Mouse (Mus musculus) liver, postnatal 0 days (tissue): ENCODE results near the gene Mob3b. TPM values are rescaled to one million over a fixed set of nuclear protein-coding genes. Genes with fewer than 3 reads are reported as not detected.

ENCODE experiments used
- ATAC-seq: fragments of 200-750 bp; cut with Nextera tagmentation; 2 replicates; pipeline ENCODE4 v1.8.0; 2017; ENCODE audit warnings: mild to moderate bottlenecking, moderate library complexity
- DNase-seq: peaks from one replicate; pipeline ENCODE4 v3.0.0-alpha.2; 2016
- H3K27ac ChIP-seq: fragments of 300-500 bp; sonication (generic); 2 replicates; pipeline ENCODE4 v1.5.1; 2014; ENCODE audit warnings: antibody characterized with exemption, moderate library complexity, mild to moderate bottlenecking, low read depth
- H3K27me3 ChIP-seq: fragments of 300-500 bp; sonication (generic); 2 replicates; pipeline ENCODE4 v1.6.1; 2014; ENCODE audit warnings: low read length, control low read depth, mixed read lengths; ENCODE audit not compliant: insufficient read depth
- H3K36me3 ChIP-seq: fragments of 300-500 bp; sonication (generic); replicated peaks from 2 replicates; pipeline ENCODE4 v1.6.1; 2014; ENCODE audit warnings: mild to moderate bottlenecking, control low read depth, low read length, moderate library complexity, mixed read lengths; ENCODE audit not compliant: insufficient read depth
- H3K4me1 ChIP-seq: fragments of 300-500 bp; sonication (generic); 2 replicates; pipeline ENCODE4 v1.6.1; 2014; ENCODE audit warnings: antibody characterized with exemption, mild to moderate bottlenecking, control low read depth; ENCODE audit not compliant: insufficient read depth
- H3K4me2 ChIP-seq: fragments of 300-500 bp; sonication (generic); 2 replicates; pipeline ENCODE4 v1.6.1; 2014; ENCODE audit warnings: low read depth, mild to moderate bottlenecking, low read length, moderate library complexity, mixed read lengths
- H3K4me3 ChIP-seq: fragments of 300-500 bp; sonication (generic); 2 replicates; pipeline ENCODE4 v1.5.1; 2014; ENCODE audit warnings: low read depth, low read length
- H3K9ac ChIP-seq: fragments of 300-500 bp; sonication (generic); replicated peaks from 2 replicates; pipeline ENCODE4 v1.6.1; 2014; ENCODE audit warnings: mild to moderate bottlenecking, moderate library complexity
- H3K9me3 ChIP-seq: fragments of 300-500 bp; sonication (generic); 2 replicates; pipeline ENCODE4 v1.6.1; 2016; ENCODE audit warnings: mild to moderate bottlenecking, control low read depth, low read length, mixed read lengths
- CTCF ChIP-seq: sonication (generic); IDR thresholded peaks from 2 replicates; pipeline ENCODE4 v1.5.1; 2016; ENCODE audit warnings: antibody characterized with exemption, low read depth
- EP300 ChIP-seq: IDR thresholded peaks from 2 replicates; pipeline ENCODE4 v1.6.1; 2016; ENCODE audit warnings: antibody characterized with exemption, low read depth, mild to moderate bottlenecking
- WGBS: fragments of 180-500 bp; shearing (Covaris S2); extraction: QIAGEN DNeasy Blood & Tissue Kit; methylation state at CpG from one replicate; pipeline ENCODE4 v1.1.7; 2014; ENCODE audit not compliant: insufficient replicate concordance; 5-methylcytosine and 5-hydroxymethylcytosine counted together
- polyA plus RNA-seq: library from polyadenylated mRNA; unstranded; fragments of >200 nt; fragmentation: Nextera tagmentation; extraction: Ambion mirVana; gene quantifications from 2 replicates; pipeline ENCODE4 v1.2.1, GENCODE M21; 2015

Mob3b gene
- polyA plus RNA-seq, 1 experiment from 2014 or later: 13.6 TPM

- no peak for TF ChIP-seq CTCF
- no peak for TF ChIP-seq EP300
- Histone ChIP-seq H3K9ac (no peak overlapping the region), H3K4me2 (no peak overlapping the region), H3K4me3 (no peak overlapping the region), H3K4me1 (peaks cover 21% of the 10 kb centered on the region), H3K9me3 (no peaks in the 10 kb centered on the region), H3K27ac (no peak overlapping the region), H3K36me3 (no peaks in the 10 kb centered on the region), H3K27me3 (no peaks in the 10 kb centered on the region)
- DNase-seq (no peak), ATAC-seq (no peak)
- WGBS: 87% methylated on average over 4 of the region's 4 CpGs
These were observed 23.9 kb downstream of the Mob3b start for GRCm38 (mm10) chr4:35133411-35133810.

- 77% methylated on average over 4 of the region's 4 CpGs for WGBS
- Histone ChIP-seq H3K4me3 (no peak overlapping the region), H3K4me1 (peaks cover 21% of the 10 kb centered on the region), H3K36me3 (no peaks in the 10 kb centered on the region), H3K27ac (no peak overlapping the region), H3K9me3 (no peaks in the 10 kb centered on the region), H3K4me2 (no peak overlapping the region), H3K27me3 (no peaks in the 10 kb centered on the region), H3K9ac (no peak overlapping the region)
- ATAC-seq (no peak), DNase-seq (no peak)
- no peak for TF ChIP-seq CTCF
- no peak for TF ChIP-seq EP300
These were observed 25.7 kb downstream of the Mob3b start for GRCm38 (mm10) chr4:35131592-35131991.

- no peaks in the 10 kb centered on the region for H3K9me3 ChIP-seq
- TF ChIP-seq EP300: no peak
- no peak for TF ChIP-seq CTCF
- no peaks in the 10 kb centered on the region for H3K36me3 ChIP-seq
- H3K4me3 ChIP-seq: no peak overlapping the region
- H3K9ac ChIP-seq: no peak overlapping the region
- peak; percentile 40; the same call in 1 of the 2 replicates for ATAC-seq
- DNase-seq: no peak
- 0 out of 2 replicates have a peak overlapping the region, but pooled peaks have one; percentile 8 for H3K4me2 ChIP-seq
- WGBS: 16% methylated on average over 6 of the region's 6 CpGs
- H3K27ac ChIP-seq: no peak overlapping the region
- H3K27me3 ChIP-seq: no peaks in the 10 kb centered on the region
- peaks cover 20% of the 10 kb centered on the region for H3K4me1 ChIP-seq
These were observed 26.8 kb downstream of the Mob3b start for GRCm38 (mm10) chr4:35130411-35130948.

GRCm38 (mm10) chr4:35127759-35128158 is 29.5 kb downstream of the Mob3b start:
- 56% methylated on average over 6 of the region's 6 CpGs for WGBS
- Histone ChIP-seq H3K27ac (peak overlapping the region; percentile 72; the same call in 1 of the 2 replicates), H3K4me2 (no peak overlapping the region), H3K9me3 (no peaks in the 10 kb centered on the region), H3K36me3 (no peaks in the 10 kb centered on the region; the same call in 1 of the 2 replicates), H3K4me1 (peaks cover 23% of the 10 kb centered on the region), H3K4me3 (no peak overlapping the region), H3K9ac (peak overlapping the region; percentile 11; the same call in 1 of the 2 replicates), H3K27me3 (no peaks in the 10 kb centered on the region)
- no peak for TF ChIP-seq EP300
- no peak for TF ChIP-seq CTCF
- no peak for ATAC-seq
- DNase-seq: no peak

GRCm38 (mm10) chr4:35126776-35127175 is 30.5 kb downstream of the Mob3b start:
- Histone ChIP-seq H3K9ac (no peak overlapping the region), H3K27ac (peak overlapping the region; percentile 72), H3K36me3 (no peaks in the 10 kb centered on the region; the same call in 1 of the 2 replicates), H3K4me1 (peaks cover 25% of the 10 kb centered on the region), H3K27me3 (no peaks in the 10 kb centered on the region), H3K4me2 (peak overlapping the region; percentile 18; the same call in 1 of the 2 replicates), H3K4me3 (no peak overlapping the region), H3K9me3 (no peaks in the 10 kb centered on the region)
- ATAC-seq (peak; percentile 58; the same call in 1 of the 2 replicates), DNase-seq (no peak)
- 62% methylated on average over 9 of the region's 9 CpGs for WGBS
- TF ChIP-seq CTCF: no peak
- no peak for TF ChIP-seq EP300

GRCm38 (mm10) chr4:35125299-35125777 is 31.9 kb downstream of the Mob3b start:
- H3K4me2 ChIP-seq: no peak overlapping the region
- 48% methylated on average over 6 of the region's 6 CpGs for WGBS
- no peak overlapping the region for H3K9ac ChIP-seq
- ATAC-seq (peak; percentile 58), DNase-seq (no peak)
- 0 out of 2 replicates have a peak overlapping the region, but pooled peaks have one; percentile 34 for H3K27ac ChIP-seq
- TF ChIP-seq CTCF: no peak
- no peak for TF ChIP-seq EP300
- no peaks in the 10 kb centered on the region for H3K27me3 ChIP-seq
- no peaks in the 10 kb centered on the region; the same call in 1 of the 2 replicates for H3K36me3 ChIP-seq
- H3K4me3 ChIP-seq: no peak overlapping the region
- H3K4me1 ChIP-seq: peaks cover 26% of the 10 kb centered on the region
- H3K9me3 ChIP-seq: no peaks in the 10 kb centered on the region
